Mouse (Mus musculus) NIH3T3 (cell line): ENCODE data around the gene Mocs2.

Experiments used
- DNase-seq: peaks from one replicate; pipeline ENCODE4 v3.0.0-alpha.2; 2012; ENCODE audit warnings: low read depth

Gene Mocs2

GRCm38 (mm10) chr13:114854023-114854422 is 36.0 kb downstream of the Mocs2 start:
- DNase-seq = no peak

GRCm38 (mm10) chr13:114854428-114854827 is 36.4 kb downstream of the Mocs2 start:
- no peak for DNase-seq

- DNase-seq = no peak
Observed at GRCm38 (mm10) chr13:114855573-114856268, 37.7 kb downstream of the Mocs2 start.

- DNase-seq = no peak
Observed at GRCm38 (mm10) chr13:114856269-114856627, 38.2 kb downstream of the Mocs2 start.

GRCm38 (mm10) chr13:114857525-114857924 is 39.5 kb downstream of the Mocs2 start:
- DNase-seq = no peak

GRCm38 (mm10) chr13:114874738-114875137 is 56.7 kb downstream of the Mocs2 start:
- DNase-seq = no peak

- no peak for DNase-seq
Observed at GRCm38 (mm10) chr13:114876005-114876520, 58.0 kb downstream of the Mocs2 start.

GRCm38 (mm10) chr13:114878667-114879066 is 60.6 kb downstream of the Mocs2 start:
- no peak for DNase-seq
